Mouse (Mus musculus): ENCODE data around the gene Apc2.

DNA sequence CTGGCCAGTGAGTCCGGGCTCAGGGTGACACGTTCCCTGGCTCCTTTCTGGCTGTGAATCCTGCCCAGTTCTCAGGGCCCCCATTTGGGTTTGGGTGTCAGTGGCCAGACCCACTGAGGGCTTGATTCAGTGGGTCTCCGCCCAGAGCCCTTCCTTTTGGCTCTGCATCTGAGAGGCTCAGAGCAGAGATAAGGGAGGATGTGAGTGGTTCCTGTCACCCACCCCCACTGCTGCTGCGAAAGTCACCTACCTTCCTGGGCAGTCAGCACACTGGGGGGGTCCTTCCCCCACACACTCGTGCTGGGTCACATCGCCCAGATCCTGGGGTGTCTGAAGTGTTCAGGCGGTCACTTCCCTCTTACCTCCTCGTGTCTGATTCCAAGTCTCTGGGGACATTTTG, 57.0 kb downstream of the Apc2 start:
- TF ChIP-seq POLR2A (IDR thresholded peaks at IDR 0.05; ENCODE audit: control insufficient read depth, extremely low read depth, insufficient read depth, low read length, poor library complexity), result no peak
- no peak for TF ChIP-seq CTCF (IDR thresholded peaks at IDR 0.05; ENCODE audit: borderline replicate concordance, control insufficient read depth, extremely low read depth, insufficient read depth, low read length, poor library complexity)
